Mouse (Mus musculus): ENCODE measurements at regions not wholly inside any gene's neighbourhood (a gene's known extent, or its start where the extent isn't known, plus 50 kb on each side); places are given as distances from the start of the nearest gene placed in this dataset.

DNA sequence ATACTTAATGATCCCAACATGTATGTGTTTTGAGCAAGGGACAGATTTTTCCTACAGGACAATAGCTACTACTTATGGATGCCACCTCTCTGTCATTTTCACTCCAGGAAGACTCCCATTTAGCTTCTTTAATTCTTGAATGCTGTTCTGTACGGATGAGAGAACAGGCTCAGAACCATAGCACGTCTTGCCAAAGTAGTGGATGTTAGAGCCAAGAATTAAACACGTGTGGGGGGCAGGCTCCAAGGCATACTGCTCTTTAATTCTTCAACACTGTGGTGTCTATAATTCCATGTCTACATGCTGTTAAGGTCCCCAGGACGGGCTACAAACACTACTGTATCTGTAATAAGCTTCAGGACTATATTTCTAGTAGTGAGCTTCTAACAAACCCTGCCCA, 74.7 kb upstream of the Ssbp2 start:
- no peak for TF ChIP-seq CTCF (IDR thresholded peaks at IDR 0.05; ENCODE audit: extremely low read depth, insufficient read length, insufficient replicate concordance, low read depth, low read length)
- TF ChIP-seq POLR2A (IDR thresholded peaks at IDR 0.05; ENCODE audit: low read depth, low read length), result no peak

All from small intestine, adult 2 months (tissue).